Mouse (Mus musculus) olfactory bulb, adult 2 months (tissue): ENCODE data around the gene Trim6.

ENCODE experiments used
- CTCF ChIP-seq: fragments of 200-500 bp; IDR thresholded peaks from 2 replicates; pipeline ENCODE4 v1.5.1; 2012; ENCODE audit warnings: low read depth, mild to moderate bottlenecking, low read length, moderate library complexity; ENCODE audit not compliant: insufficient read depth
- POLR2A ChIP-seq: fragments of 200-500 bp; IDR thresholded peaks from 2 replicates; pipeline ENCODE4 v1.6.1; 2012; ENCODE audit warnings: mild to moderate bottlenecking, low read depth, low read length, moderate library complexity; ENCODE audit not compliant: insufficient read depth

GRCm38 (mm10) chr7:104217881-104218280 lies 712 bp upstream of the Trim6 start:
- TF ChIP-seq CTCF: no peak
- no peak for TF ChIP-seq POLR2A
